Mouse (Mus musculus): ENCODE data around the gene Pgap3.
A peak's percentile ranks its signal among the peaks of the same experiment; 100 is the strongest.

Gene Pgap3

DNA sequence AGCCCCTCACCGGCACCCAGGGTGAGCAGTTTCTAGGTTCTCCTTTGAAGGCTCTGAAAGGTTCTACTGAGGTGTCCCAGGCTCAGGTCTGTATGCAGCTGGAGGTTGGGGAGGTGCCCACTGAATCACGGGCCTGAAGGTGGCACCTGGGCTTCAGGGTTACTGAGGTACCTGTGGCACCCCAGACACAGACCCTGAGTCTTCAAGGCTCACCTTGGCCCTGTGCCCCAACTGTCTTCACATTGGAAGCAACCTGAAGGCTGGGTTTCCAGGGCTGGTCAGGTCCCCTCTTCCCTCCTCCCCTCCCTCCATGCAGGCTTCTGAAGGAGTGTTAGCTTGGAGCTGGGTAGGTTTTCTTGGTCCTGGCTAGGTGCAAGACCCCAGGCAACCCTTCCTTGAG, 18.6 kb downstream of the Pgap3 start:
- DNase-seq (ENCODE audit: low read depth, low spot score): no peak

DNA sequence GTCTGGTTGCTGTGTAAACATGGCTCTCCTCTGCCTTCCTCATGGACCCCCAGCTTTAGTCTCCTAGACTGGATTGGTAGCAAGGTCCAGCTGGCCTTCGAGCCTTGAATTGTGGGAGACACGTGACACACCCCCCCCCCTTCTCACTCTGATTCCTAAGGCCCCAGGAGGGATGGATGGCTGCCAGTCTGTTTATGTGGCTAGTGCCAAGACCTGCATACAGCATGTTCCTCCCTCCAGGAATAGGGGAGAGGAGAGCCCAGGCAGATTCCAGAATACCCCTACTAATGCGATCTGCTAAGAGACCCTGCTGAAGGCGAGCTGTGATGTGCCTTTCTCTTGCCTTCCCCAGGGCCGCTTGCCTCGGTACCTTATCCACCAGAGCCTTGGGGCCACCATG, 20.2 kb downstream of the Pgap3 start:
- DNase-seq (ENCODE audit: low read depth, low spot score): no peak

DNA sequence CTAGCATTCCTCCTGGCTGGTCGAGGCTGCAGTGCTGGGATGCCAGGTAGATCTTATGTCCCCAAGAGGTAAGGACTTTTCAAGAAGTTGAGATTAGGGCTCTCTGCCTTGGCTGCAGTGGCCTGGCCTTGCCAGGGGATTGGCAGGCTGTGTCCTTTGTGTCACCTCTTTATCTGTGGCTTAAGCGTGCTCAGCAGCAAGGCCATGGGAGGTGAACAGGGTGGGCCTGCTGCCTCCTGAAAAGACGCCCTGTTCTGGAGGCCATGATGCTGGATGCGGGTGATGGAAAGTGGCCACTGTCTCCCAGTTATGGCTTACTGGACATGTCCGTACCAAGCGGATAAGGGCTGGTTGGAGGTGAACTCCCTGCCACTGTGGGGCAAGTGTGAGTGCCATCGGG, 20.9 kb downstream of the Pgap3 start:
- no peak for DNase-seq (ENCODE audit: low read depth, low spot score)

DNA sequence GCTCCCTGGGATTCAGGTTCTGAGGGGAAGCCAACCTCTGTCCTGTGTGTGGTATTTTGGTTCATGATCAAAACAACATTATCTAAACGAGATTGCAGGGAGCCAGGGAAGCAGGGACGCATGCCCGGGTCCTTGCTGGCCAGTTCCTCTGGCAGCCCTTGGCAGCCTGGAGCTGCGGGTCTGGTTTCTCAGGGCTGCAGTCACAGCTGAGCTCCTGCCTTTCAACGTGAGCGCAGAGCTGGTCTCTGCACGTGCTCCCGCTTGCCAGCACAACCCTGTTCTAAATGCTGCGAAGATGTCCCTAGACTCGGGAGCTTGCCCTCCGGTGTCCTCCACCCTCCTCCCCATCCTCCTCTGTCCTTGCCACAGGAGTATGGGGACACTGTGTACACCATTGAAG, 22.5 kb downstream of the Pgap3 start:
- DNase-seq (ENCODE audit: low read depth, low spot score): no peak

DNA sequence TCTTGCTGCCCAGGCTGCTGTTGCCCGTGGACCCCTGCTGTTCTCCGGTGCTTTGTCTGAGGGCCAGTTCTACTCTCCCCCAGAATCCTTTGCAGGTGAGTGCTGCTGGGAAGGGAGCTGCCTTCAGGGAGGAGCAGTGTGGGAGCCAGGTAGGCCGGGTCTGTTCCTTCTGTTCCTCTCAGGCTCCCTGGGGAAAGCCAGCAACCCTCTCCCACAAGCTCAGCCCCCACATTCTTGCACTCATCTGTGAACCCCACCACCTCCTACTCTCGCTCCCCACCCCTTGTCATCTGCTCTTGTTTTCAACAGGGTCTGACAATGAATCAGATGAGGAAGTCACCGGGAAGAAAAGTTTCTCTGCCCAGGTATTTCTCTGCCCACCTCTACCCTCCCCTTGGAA, 23.5 kb downstream of the Pgap3 start:
- no peak for DNase-seq (ENCODE audit: low read depth, low spot score)

DNA sequence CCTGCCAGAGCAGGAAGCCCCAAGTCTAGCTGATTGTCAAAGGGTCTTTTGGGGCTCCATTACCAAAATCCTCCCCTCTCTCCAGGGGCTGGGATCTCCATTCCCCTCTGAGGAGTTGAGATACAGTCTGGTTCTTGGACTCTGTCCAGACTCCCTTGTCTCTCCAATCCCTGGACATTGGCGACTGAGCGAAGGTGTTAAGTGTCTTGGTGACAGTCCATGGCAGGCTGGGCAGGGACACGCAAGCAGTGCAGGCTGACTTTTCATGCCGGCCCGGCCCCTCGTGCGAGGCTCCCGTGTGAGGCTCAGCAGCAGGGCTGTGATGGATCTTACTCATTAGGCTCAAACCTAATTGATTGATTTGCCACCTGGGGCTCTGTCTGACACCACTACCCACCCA, 26.0 kb downstream of the Pgap3 start:
- DNase-seq (ENCODE audit: low read depth, low spot score): no peak

DNA sequence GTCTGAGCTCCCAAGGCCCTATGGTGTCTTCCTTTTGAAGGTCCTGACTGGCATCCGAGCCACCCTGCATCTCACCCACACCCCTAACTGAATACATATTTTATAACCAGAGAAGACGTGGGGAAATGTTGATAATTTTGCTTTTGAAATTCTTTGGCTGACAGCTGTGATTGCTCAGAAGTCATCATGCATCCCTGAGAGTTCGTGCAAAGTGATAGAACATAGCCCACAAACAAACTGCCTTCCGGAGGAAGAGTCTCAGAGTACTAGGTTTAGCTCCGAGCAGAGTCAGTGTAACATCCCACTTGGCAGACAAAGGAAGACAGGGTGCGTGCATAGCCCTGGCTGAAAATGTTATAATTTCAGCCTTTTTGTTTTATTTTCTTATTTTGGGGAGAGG, 27.0 kb downstream of the Pgap3 start:
- DNase-seq (ENCODE audit: low read depth, low spot score): no peak

DNA sequence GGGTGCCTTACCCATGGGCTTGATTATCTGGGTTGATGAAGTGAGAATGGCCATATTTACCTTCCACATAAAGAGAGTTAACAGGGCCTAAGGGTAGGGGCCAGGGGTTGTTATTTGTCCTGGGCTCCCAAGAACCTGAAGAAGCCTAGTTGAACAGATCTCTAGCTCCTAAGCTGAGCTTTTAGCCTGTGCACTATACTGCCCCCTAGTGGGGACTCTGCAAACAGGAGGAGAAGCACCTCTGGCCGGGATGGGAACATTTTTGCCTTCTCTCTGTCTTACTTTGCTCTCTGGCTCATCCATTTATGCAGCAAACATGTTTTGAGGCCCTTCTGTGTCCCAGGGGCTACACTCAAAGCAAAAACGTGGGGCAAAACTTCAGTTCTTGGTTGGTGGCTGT, 27.9 kb downstream of the Pgap3 start:
- DNase-seq (ENCODE audit: low read depth, low spot score): peak; percentile 79

DNA sequence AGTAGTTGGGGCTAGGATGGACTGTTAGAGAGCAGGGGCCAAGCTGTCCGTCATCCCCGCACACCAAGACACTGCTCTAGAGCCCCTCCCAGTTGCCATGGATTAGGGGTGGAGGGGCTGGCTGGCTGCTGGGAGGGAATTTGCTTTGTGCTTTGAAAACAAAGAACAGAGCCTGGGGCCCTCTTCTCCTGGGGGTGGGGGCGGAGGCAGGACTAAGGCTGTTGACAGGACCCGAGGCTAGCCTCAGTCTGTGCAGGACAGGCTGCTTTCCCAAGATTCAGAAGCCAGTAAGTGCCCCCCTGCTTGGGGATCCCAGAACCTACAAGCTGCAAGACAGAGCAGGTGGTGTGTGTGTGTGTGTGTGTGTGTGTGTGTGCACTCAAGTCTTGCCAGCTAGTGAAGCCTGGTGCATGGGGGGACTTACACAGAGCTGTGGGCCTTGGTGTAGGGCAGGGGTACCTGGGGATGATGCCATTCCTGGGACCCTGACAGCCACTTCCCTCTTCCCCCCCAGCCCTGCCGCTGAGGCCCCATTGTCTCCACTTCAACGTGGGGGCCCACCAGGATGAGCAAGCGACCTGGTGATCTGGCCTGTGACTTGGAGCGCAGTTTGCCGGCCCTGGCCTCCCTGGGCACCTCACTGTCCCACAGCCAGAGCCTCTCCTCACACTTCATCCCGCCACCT, 28.6 kb downstream of the Pgap3 start:
- no peak for DNase-seq (ENCODE audit: low read depth, low spot score)

DNA sequence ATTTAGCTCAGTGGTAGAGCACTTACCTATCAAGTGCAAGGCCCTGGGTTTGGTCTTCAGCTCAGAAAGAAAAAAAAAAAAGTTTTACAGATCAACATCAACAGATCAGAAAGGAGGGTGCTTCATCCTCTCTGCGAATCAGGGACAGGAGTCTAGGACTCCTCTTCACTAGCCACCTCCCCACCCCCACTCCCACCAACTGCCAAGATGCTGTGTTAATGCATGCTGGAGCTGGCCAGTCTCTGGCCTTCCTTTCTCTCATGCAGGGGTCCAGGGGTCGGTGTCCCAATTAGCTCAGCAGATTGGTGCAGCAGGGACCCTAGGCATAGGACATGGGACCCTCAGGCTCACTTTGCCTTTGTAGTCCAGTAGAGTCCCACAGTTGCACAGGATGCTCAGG, 29.7 kb downstream of the Pgap3 start:
- DNase-seq (ENCODE audit: low read depth, low spot score): no peak

DNA sequence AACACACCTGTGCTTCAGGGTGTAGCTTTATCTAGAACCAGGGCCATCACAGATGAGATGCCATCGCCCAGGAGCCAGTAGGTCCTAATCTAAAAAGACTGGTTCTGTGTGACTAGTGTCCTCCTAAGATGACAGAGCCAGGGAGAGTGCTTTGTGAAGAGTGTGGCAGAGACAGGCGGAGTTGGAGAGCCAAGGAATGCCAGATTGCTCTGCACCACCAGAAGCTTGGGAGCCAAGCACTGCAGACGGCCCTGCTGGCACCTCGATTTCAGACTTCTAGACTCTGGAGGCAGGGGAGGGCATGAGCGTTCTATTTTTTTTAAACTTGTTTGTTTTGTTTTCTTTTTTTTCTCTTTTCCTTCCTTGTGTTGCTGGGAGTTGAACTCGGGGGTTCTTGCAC, 31.0 kb downstream of the Pgap3 start:
- no peak for DNase-seq (ENCODE audit: low read depth, low spot score)

DNA sequence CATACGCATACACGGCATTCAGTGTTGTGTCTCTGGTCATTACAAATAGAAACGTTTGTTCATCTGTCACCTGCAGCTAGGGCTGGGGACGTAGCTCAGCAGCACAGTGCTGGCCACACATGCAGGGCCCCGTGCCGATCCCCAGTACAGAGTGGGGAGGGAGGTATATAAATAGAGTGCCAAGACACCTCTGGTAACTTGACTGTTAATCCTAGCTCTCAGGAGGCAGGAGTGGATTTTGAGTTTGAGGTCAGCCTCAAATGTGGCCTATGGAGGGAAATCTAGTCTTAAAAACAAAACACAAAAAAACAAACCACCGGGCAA, 32.5 kb downstream of the Pgap3 start:
- DNase-seq (ENCODE audit: low read depth, low spot score): no peak

DNA sequence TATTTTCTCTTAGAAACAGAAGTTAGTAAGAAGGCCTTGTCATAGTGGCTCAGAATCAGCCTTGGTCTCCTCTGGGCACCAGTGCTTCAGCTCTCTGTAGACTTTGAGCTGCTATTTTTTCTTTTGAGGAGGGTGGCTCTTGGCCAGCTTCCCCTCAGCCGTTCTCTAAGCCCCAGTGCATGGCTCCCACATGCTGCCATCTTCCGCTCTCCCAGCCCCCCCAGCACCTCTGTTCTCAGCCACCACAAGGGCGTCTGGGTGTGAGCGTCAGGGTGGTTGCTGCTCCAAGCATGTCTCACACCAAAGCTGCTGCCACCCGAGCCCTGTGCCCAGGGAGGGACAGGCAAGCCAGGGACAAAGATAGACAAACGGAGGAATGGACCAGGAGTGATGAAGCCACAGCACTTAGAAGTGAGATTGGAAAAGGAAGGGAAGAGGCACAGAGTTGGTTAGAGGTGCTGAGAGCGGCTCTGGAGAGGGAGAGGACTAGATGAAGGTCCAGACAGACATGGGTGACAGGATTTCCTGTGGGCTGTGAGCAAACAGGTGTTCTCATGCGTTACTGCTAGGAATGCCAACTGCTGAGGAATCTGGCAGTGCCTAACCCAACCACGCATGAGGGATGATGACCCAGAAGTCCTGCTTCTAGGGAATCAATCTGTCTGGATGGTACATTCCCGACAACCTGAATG, 33.0 kb downstream of the Pgap3 start:
- no peak for DNase-seq (ENCODE audit: low read depth, low spot score)

DNA sequence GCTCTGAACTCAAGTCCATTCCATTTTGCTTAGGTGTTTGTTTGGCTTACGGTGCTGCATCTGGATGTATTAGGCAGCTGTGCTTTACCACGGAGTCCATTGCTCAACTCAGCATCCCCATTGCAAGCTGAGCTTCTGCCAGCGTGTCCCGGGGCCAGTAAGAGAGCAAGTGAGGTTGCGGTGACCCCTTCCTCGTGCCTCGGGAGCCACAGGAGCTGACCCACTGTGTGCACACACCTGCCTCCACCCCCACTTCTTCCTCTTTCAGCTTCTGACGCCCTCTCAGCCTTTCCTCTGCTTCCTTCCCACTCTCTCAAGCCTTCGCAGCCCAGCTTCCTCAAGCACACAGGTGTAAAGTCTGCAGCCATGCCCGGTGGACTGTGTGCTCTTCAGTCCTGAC, 34.0 kb downstream of the Pgap3 start:
- DNase-seq (ENCODE audit: low read depth, low spot score): no peak

DNA sequence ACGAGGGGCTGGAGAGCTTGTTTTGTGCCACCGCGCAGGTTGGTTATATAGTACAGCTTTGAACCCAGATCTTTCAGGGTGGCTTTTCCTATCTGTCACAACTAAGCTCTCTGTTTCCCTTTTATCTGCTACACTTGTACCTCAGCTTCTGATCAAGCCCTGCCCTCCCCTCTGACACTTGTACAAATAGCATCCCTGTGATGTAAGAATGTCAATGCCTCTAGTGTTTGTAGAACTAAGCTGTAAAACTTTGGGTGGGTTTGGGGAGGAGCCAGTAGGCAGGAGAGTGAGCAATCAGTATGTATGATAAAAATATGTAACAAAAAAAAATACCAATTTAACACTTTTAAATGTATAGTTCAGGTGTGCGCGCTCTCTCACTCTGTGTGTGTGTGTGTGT, 35.9 kb downstream of the Pgap3 start:
- DNase-seq (ENCODE audit: low read depth, low spot score): no peak

DNA sequence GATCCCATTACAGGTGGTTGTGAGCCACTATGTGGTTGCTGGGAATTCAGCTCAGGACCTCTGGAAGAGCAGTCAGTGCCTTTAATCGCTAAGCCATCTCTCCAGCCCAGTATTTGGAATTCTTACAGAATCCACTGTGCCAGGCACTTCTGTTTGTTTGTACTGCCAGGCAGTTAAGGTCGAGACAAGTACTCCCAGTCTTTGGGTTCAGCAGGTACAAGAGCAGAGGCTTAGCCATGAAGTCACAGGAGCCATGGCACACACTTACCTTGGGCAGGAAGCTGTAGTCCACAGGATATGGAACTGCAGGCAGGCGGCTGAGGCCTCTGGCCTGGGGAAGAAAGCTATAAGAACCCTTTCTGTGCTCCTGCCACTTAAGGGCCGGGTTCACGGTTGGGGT, 36.5 kb downstream of the Pgap3 start:
- no peak for DNase-seq (ENCODE audit: low read depth, low spot score)

DNA sequence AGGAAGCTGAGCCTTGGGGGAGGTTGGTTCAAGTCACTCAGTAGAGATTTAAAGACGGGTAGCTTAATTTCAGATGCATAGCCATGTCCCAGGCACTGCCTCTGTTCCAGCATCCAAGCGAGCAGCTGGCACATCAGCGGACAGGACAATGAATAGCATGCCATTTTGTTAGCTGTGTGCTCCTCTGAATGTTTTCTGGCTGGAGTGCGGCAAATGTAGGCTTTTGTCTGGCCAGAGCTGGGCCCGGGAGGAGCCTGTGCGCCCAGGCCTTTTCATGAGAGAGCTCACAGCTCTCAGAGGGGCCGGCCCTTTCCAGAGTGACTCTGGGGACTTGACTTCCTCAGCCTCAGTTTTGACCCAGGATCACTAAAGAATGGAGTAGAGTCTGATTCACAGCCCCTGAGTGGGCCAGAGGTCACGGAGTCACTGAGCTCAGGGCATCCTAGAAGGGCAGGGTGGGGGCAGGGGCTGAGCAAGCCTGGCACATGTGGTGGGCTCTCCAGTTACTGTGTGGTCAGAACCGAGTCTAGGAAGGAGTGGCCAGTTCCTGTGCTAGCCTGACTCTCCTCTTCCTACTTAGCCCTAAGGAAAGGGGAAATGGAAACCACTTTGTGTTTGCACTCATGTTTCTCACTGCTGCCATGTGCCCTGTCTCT, 39.3 kb downstream of the Pgap3 start:
- DNase-seq (ENCODE audit: low read depth, low spot score): no peak

DNA sequence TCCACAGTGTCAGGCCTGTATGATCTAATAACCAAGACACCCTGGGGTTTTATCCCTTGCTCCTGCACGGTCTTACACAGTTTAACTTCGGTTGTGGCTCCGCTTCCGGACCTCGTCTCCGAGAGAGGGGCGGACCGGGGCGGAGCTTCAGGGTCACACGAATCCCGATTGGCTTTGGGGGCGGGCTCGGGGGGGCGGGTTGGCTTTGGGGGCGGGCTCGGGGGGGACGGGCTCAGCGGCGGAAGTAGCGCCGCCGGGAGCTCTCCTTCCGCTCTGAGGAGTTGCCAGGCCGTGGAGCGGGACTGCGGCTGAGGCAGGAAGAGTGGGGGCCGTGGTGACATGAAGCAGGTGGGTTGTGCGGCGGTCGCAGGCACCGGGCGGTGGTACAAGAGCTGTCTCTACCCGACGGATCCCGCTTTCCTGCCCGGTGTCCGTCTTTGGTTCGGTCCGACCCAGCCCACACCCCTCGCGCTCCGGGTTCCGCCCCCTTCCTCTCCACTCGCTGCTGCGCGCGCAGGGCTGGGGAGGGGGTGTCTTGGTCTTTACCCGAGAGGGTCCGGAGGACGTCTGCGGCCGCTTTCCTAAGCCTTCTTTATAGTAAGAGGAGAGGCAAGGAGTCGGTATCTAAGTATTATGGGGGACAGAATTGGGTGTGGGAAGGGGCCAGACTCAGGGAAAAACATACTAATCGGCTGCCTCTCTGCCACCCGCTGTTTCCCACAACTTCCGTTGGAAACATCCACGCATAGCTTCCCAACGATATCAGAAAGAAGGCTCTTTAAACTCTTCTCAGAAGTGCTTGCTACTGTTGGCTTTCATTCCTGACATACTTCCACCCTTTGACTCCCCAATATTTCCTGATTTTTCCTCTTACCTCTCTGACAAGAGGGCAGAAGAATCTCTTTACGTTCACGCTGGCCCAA, 41.9 kb downstream of the Pgap3 start, which contains the start of gene Stard3:
Gene Stard3 (plus strand): TSS at position 208 of the 923 bp plus-strand sequence.
- peak; percentile 86 for DNase-seq (ENCODE audit: low read depth, low spot score)

DNA sequence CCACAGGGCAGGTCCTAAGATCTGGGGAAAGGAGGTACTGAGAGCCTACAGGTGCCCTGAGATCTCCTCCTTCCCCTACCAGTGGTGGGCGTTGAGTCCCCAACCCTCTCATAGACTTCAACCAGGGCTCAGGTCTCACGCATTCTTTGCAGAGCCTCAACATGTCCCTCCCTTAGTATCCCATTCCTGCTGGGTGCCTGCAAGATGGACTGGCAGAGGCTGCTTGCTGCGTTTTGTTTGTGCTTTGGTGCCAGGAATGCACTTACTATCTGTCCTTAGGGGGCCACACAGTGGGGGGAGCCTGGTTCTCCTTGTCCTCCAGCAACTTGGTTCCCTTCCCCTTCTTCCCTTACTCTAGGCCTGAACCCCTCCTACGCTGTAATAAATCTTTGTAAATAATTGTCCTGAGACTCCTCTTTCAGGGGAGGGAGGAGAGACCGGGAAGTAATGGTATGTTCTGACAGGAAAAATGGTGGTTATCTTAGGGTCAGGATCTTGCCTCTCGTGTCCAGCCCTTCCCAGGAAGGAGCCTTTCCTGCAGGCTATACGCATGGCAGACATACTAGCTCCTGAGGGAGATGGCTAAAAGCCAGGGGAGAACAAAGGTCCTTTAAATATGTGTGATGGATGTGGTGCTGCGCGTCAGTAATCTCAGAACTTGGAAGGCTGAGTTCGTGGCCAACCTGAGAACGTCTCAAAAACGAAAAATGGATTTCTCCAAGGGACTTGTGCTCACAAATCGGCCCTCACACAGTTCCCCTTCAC, 42.7 kb downstream of the Pgap3 start:
- no peak for DNase-seq (ENCODE audit: low read depth, low spot score)

DNA sequence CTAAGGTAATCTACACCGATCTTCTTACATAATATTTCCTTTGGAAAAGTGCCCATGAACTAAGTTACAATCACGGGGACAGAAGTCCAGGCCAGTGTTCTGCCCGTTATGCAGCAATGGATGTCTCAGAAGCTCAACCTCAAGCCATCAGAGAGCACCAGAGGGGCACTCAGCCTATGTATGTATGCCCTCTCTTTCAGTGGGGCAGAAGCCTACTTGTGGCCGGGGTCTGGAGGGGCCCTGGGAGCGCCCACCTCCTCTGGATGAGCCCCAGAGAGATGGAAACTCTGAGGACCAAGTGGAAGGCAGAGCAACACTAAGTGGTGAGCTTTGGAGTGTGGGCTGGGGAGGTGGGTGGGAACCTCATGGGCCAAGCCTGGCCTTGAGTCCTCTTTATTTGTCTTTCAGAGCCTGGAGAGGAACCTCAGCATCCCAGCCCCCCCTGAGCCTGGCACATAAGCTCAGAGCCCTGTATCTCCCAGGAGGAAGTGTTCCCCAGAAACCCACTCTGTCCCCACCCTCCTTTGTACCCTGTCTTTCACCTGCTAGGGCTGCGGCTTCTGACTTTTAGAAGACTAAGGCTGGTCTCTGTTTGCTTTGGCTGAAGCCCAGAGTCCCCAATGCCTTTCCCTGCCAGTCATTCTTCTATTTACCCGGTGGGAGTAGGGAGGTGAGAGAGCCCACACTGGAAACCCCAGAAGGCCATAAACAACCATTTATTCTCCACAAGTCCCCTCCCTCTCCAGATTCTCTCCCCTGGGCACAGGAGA, 43.5 kb downstream of the Pgap3 start:
- no peak for DNase-seq (ENCODE audit: low read depth, low spot score)

Data from forelimb bud, embryonic 11.5 days (tissue).